In the genomic region with DNA sequence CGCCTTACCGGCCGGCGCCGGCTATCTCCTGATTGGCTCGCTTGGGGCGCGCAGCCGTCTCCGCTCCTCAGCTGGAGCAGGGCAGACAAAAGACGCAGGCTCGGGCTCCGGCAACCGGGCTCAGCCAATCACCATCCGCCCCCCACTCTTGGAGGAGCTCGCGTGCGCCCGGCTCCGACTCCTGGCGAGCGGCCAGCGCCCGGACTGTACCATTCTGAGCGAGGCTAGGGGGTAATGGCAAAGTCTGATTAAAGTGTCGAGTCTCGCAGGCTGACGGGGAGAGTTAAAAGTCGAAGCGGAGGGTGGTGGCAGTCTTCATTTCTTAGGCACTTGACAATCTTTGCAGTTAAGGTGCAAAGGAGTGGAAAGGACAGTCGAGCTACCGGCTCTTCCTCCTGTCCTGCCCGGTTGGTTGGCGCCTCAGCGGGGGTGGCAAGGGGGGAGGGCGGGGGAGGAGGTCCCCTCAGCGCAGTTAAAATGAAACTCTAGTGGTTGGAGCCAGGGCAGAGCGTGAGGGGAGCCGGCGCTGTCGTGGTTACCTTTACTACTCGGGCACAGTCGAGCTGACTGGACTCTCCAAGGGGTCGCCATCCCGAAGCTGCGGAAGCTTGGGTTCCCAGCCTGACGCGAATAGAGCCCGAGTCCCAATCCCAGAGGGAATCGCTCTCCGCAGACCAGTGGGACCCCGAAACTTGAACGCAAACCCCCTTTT, we compare ENCODE assay signal across 1 mouse cellular context.
TF ChIP-seq lines count a peak whose summit lies in the region.

A gene (plus strand): TSS at position 479 of the 712 bp plus-strand sequence.

TF ChIP-seq in myocyte, 11 proteins besides CTCF, POLR2A, EP300 and RAD21 (continued from another document):
- no peak for TF ChIP-seq TCF12 (IDR thresholded peaks at IDR 0.05; ENCODE audit: insufficient read depth, poor library complexity, severe bottlenecking)
- TF ChIP-seq MAX (IDR thresholded peaks at IDR 0.05; ENCODE audit: low read depth) = no peak
- TF ChIP-seq USF1 (IDR thresholded peaks at IDR 0.05; ENCODE audit: low read depth) = no peak
- TF ChIP-seq REST (IDR thresholded peaks at IDR 0.05; ENCODE audit: insufficient read depth, insufficient read length) = peak; percentile 43
- TF ChIP-seq TCF3 (IDR thresholded peaks at IDR 0.05; ENCODE audit: insufficient read length, low read depth) = no peak
